Mouse (Mus musculus) lung, adult 18-20 months (tissue): Measurements from ENCODE around the gene Uba2.
A peak's percentile ranks its signal among the peaks of the same experiment; 100 is the strongest.
"Not testable (repeated sequence)": the region's sequence is repeated elsewhere in the genome, so short reads cannot be mapped to it uniquely, and the experiment has no call there.

Experiments
- DNase-seq, 2 experiments: peaks; one replicate each; pipeline ENCODE4 v3.0.0; 2022; ENCODE audit warnings: mixed read lengths in 2 of 2

Uba2 gene

GRCm38 (mm10) chr7:34166850-34167249 is 2.5 kb downstream of the Uba2 start:
- peak in 1 of 2 experiments; percentile 24 for DNase-seq

- no peak for DNase-seq
These were observed 3.4 kb downstream of the Uba2 start for GRCm38 (mm10) chr7:34165999-34166398.

GRCm38 (mm10) chr7:34164671-34165070 is 4.7 kb downstream of the Uba2 start:
- no peak for DNase-seq

GRCm38 (mm10) chr7:34159167-34159566 is 10.2 kb downstream of the Uba2 start:
- DNase-seq, result no peak

- DNase-seq, result no peak
These were observed 11.4 kb downstream of the Uba2 start for GRCm38 (mm10) chr7:34157994-34158393.

- DNase-seq, result no peak
These were observed 22.2 kb downstream of the Uba2 start for GRCm38 (mm10) chr7:34147193-34147592.

DNA sequence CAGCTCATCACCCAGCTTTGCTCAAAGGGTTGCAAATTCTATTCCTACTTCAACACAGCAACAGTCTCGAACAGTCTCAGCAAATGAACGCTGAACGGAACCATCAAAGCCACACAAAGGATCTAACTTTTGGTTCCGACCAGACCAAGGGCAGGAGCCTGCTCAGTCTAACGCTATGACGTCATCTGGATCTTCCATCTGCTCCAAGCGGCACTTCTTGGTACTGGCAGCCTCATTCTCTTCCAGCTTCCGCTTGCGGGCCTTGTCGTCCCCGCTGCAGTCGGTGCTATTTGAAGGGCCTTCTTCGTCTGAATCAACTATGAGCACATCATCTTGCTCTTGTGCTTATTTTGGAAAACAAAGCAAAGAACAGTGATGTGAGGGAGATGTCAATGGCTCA is 28.3 kb downstream of the Uba2 start:
- no peak for DNase-seq

- DNase-seq, result no peak
These were observed 29.9 kb downstream of the Uba2 start for GRCm38 (mm10) chr7:34139493-34139892.

DNA sequence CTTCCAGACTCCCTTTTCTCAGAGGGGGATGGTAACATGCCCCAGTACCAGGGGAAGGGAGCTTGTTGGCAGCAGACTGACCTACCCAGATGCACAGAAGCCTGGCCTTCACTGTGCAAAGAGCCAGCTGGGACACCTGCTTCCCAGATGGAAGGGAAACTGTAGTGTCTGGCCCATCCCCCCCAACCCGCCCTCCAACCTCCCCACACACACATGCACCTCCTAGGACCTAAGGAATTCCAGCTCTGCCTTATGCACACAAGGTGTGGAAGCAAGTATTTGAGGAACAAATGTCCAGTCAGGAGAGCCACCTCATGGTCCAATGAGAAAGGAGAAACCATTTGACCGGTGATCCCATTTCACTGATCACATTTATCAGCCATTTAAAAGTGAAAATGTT is 35.1 kb downstream of the Uba2 start:
- no peak for DNase-seq

DNA sequence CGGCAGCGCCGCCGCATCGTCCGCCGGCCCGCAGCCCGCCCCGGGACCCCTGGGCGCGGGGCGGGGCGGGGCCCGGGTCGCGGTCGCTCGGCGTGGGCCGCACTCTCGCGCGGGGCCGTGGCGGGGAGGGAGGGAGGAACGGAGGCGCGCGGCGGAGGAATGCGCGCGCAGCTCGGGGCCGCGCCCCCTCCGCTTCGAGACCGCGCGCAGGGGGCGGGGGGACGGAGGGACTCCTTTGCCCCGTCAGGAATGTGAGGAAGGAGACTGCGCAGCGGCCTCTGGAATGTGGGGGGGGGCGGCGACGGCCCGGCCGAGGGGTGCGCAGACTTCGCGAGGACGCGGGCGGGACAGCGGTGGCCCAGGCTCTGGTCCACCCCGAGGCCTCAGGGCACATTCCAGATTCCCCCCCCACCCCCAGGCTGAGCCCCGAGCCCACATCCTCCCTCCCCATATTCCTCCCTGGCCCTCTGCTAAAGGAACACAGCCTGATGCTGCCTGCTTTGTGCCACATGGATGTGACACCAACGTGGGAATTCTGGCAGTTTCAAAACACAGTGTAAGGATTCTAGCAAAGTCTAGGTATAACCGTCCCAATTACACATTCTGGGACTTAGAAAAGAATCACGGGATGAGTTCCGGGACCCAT is 36.2 kb downstream of the Uba2 start, which contains the start of gene Wtip:
TSS of gene Wtip (minus strand) at position 152 of the 646 bp plus-strand sequence.
- DNase-seq, result peak; percentile 82 to 89

- peak in 1 of 2 experiments; percentile 12 for DNase-seq
These were observed 36.9 kb downstream of the Uba2 start for GRCm38 (mm10) chr7:34132355-34133079.

- no peak for DNase-seq
These were observed 37.4 kb downstream of the Uba2 start for GRCm38 (mm10) chr7:34131959-34132354.

GRCm38 (mm10) chr7:34131118-34131517 is 38.3 kb downstream of the Uba2 start:
- DNase-seq, result no peak

- DNase-seq, result no peak
These were observed 43.1 kb downstream of the Uba2 start for GRCm38 (mm10) chr7:34126291-34126690.

DNA sequence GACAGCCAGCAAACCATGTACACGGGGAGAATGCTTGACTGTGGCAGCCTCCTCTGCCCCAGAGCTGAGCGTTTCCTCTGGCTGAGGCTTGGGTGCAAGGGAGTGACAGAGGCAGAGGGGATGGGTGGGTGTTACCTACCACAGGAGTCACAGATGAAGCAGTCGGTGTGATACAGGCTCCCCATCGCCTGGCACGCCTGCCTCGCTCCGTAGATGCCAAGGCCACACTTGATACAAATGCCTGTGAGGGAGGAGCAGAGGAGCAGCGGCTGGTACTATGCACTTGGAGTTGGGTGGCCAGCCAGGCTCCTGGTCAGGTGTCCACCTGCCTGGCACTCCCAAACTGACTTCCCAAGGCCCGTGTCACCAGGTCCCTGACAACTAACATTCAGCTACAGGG is 44.1 kb downstream of the Uba2 start:
- DNase-seq, result no peak

DNA sequence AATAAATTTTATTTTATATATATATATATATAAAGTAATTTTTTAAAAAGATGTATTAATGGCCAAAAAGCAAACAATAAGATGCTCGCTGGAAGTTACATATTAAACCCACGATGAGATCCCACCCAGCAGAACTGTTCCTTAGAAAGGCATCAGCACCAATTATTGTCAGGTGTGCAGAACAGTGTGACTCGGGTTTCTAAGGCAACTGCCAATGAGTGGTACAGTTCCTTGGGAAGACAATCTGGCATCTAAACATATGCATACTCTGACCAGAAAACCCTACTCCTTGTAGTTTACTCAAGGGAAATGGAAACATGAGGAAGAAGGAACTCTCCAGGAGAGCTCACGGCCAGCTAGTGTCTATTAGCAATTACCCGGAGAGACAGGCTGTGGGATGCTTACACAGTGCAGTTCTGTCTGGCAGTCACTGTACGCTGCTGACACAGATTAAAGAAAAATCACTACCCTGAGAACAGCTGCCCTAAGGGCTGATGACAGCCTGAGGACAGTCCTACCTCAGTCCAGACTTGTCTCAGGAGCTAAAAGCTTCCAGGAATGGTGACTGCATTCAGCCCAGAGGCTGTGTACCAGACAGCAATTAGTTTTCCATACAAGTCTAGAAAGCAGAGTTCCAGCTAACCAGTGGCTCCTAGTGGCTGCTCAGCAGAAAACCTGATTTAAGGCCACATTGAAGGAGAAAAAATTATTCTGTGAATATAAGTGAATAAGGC is 46.2 kb downstream of the Uba2 start:
- no peak for DNase-seq

- DNase-seq, result not testable (repeated sequence)
These were observed 48.8 kb downstream of the Uba2 start for GRCm38 (mm10) chr7:34120636-34121035.

GRCm38 (mm10) chr7:34116601-34117000 is 52.8 kb downstream of the Uba2 start:
- DNase-seq, result no peak

- no peak for DNase-seq
These were observed 60.2 kb downstream of the Uba2 start for GRCm38 (mm10) chr7:34109190-34109589.

- DNase-seq, result no peak
These were observed 68.1 kb downstream of the Uba2 start for GRCm38 (mm10) chr7:34101276-34101675.

- DNase-seq, result no peak
These were observed 69.4 kb downstream of the Uba2 start for GRCm38 (mm10) chr7:34100002-34100401.

DNA sequence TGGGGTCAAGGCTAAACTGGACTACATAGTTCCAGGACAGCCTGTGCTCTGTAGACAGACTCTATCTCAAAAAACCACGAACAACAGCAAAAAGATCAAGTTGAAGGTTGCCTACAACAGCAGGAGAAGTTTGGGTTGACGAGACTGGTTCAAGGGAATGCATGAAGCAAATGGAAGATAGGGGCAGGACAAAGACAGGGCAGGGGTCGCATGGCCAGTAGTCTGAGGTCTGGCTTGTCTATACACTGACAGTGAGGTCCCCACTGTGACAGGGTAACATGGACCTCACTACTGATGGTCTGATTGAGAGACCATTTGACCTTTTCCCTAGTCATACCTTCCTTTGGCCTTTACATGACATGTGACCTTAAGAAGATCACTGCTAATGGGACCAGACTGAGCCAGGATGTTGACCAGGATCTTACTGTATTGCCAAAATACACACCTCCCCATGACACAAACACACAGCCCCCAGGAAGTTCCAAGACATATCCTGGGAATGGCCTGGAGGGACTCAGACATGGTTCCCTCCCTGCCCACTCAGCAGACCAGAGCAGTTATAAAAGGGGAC is 74.4 kb downstream of the Uba2 start, which contains the start of gene Scgb1b30:
TSS of gene Scgb1b30 (plus strand) at position 521 of the 571 bp plus-strand sequence.
- DNase-seq, result no peak
